Comparison of ENCODE assay signal across 9 mouse cellular contexts in genomic region chr1:86447596-86448171, GRCm38 (mm10). TPM values are rescaled to one million over a fixed set of nuclear protein-coding genes. Genes with fewer than 3 reads are reported as not detected.
DNase-seq lines count a peak whose midpoint lies in the region; ATAC-seq and TF ChIP-seq lines count a peak whose summit lies in the region.
"Had no signal": no experiment of that assay in that cellular context is flagged by ENCODE, and none has a peak within 500 bp of the region (broad histone marks: within the 10 kb centered on the region; RNA-seq: fewer than 3 reads in every experiment).

No protein-coding gene starts in this region.

- no peak overlapping the region for H3K4me2 ChIP-seq in midbrain, embryonic 16.5 days (ENCODE audit: low read length)
- no peak overlapping the region for H3K4me2 ChIP-seq in midbrain, embryonic 11.5 days

- DNase-seq in midbrain, embryonic 11.5 days (ENCODE audit: low spot score, missing footprints) = no peak
- peak; percentile 63 for DNase-seq in gastrocnemius, adult 2 months
- DNase-seq in kidney, adult 9 months = peak; percentile 41
- DNase-seq in lung, postnatal 14 days = peak; percentile 73
- no peak for DNase-seq in layer of hippocampus, postnatal 14 days (ENCODE audit: low spot score in 2 of 2)
- DNase-seq in right cerebral cortex, postnatal 4 days = no peak
- DNase-seq in layer of hippocampus, postnatal 25 days (ENCODE audit: extremely low spot score in 1 of 2, low spot score in 1 of 2) = no peak

- ATAC-seq in midbrain, embryonic 16.5 days = no peak
- no peak for ATAC-seq in midbrain, embryonic 11.5 days (ENCODE audit: low FRiP score)

- H3K4me1 ChIP-seq in midbrain, embryonic 16.5 days (ENCODE audit: control insufficient read depth, insufficient read depth, low read length) = peaks cover 13% of the 10 kb centered on the region
- peaks cover 9% of the 10 kb centered on the region for H3K4me1 ChIP-seq in midbrain, embryonic 11.5 days (ENCODE audit: control insufficient read depth, insufficient read depth, low read length)

- H3K9ac ChIP-seq in midbrain, embryonic 16.5 days (ENCODE audit: low read depth, low read length) = peak overlapping the region; percentile 30; the same call in 1 of the 2 replicates
- no peak overlapping the region for H3K9ac ChIP-seq in midbrain, embryonic 11.5 days (ENCODE audit: low read length)

- no peak for TF ChIP-seq CTCF in gastrocnemius, adult 2 months (IDR thresholded peaks at IDR 0.05)

- H3K36me3 ChIP-seq in midbrain, embryonic 16.5 days (ENCODE audit: control insufficient read depth, insufficient read depth, low read length) = no peaks in the 10 kb centered on the region
- H3K36me3 ChIP-seq in midbrain, embryonic 11.5 days (ENCODE audit: control insufficient read depth, insufficient read depth, low read length) = no peaks in the 10 kb centered on the region

- peak overlapping the region; percentile 33; the same call in 1 of the 2 replicates for H3K27ac ChIP-seq in midbrain, embryonic 16.5 days (ENCODE audit: low read length)
- no peak overlapping the region for H3K27ac ChIP-seq in midbrain, embryonic 11.5 days (ENCODE audit: low read depth, low read length)
- peak overlapping the region; percentile 83 for H3K27ac ChIP-seq in gastrocnemius, adult 2 months

- H3K27me3 ChIP-seq in midbrain, embryonic 16.5 days (ENCODE audit: control insufficient read depth, insufficient read depth, low read depth, low read length) = no peaks in the 10 kb centered on the region
- H3K27me3 ChIP-seq in midbrain, embryonic 11.5 days (ENCODE audit: control insufficient read depth, insufficient read depth, low read length) = no peaks in the 10 kb centered on the region
- H3K27me3 ChIP-seq: megakaryocyte, embryonic 14.5 days had no signal

- H3K9me3 ChIP-seq in midbrain, embryonic 16.5 days (replicated peaks; ENCODE audit: control insufficient read depth, low read length, poor library complexity, severe bottlenecking) = no peaks in the 10 kb centered on the region
- no peaks in the 10 kb centered on the region for H3K9me3 ChIP-seq in midbrain, embryonic 11.5 days (ENCODE audit: control insufficient read depth, low read length)
- H3K9me3 ChIP-seq: megakaryocyte, embryonic 14.5 days had no signal

- H3K4me3 ChIP-seq in midbrain, embryonic 16.5 days (ENCODE audit: low read depth, low read length) = no peak overlapping the region
- no peak overlapping the region for H3K4me3 ChIP-seq in midbrain, embryonic 11.5 days (ENCODE audit: low read depth, low read length)
- H3K4me3 ChIP-seq in gastrocnemius, adult 2 months = no peak overlapping the region
- H3K4me3 ChIP-seq: megakaryocyte, embryonic 14.5 days had no signal

- WGBS in midbrain, embryonic 16.5 days = 44% methylated on average over 13 of the region's 13 CpGs
- WGBS in midbrain, embryonic 11.5 days = 57% methylated on average over 13 of the region's 13 CpGs

- intact Hi-C loops in gastrocnemius, adult 2 months (cut with DNase I) = no loop called here

RNA-seq across cellular contexts. Expression of gene Tex44, which starts 21.6 kb away (rescaled TPM):
- polyA plus RNA-seq in midbrain, embryonic 16.5 days (2015; fragmentation: Nextera tagmentation; extraction: Ambion mirVana) = not detected in 2 replicates
- polyA plus RNA-seq in midbrain, embryonic 11.5 days (2014; fragmentation: Nextera tagmentation; extraction: Ambion mirVana) = not detected in 2 replicates
- not detected for total RNA-seq in gastrocnemius, adult 2 months (2021)
- total RNA-seq in layer of hippocampus, postnatal 14 days (2021) = not detected
- not detected for total RNA-seq in layer of hippocampus, postnatal 25 days (2021)

RNA-seq across cellular contexts. Expression of gene Nmur1, which starts 21.7 kb away (rescaled TPM):
- polyA plus RNA-seq in midbrain, embryonic 16.5 days (2015; fragmentation: Nextera tagmentation; extraction: Ambion mirVana) = 0.11 TPM in 1 of 2 replicates, not detected in the other
- not detected in 2 replicates for polyA plus RNA-seq in midbrain, embryonic 11.5 days (2014; fragmentation: Nextera tagmentation; extraction: Ambion mirVana)
- not detected for total RNA-seq in gastrocnemius, adult 2 months (2021)
- not detected for total RNA-seq in layer of hippocampus, postnatal 14 days (2021)
- not detected for total RNA-seq in layer of hippocampus, postnatal 25 days (2021)

Comparison
In these comparisons a context has a peak if more than half of its experiments do, and no peak if none do; other contexts are left out.
1. DNase-seq: peak in gastrocnemius, adult 2 months (single experiment), kidney, adult 9 months (single experiment) and lung, postnatal 14 days (single experiment); none in midbrain, embryonic 11.5 days (single experiment), layer of hippocampus, postnatal 14 days (0 of 2), right cerebral cortex, postnatal 4 days (single experiment) and layer of hippocampus, postnatal 25 days (0 of 2).